Mouse (Mus musculus) heart, embryonic 16.5 days (tissue): ENCODE results near the gene Islr. TPM values are rescaled to one million over a fixed set of nuclear protein-coding genes. Genes with fewer than 3 reads are reported as not detected.

Source experiments
- microRNA-seq: library from miRNA; unstranded; fragments of <30 nt; microRNA quantifications from one replicate; pipeline ENCODE4, GENCODE M21; 2017
- polyA plus RNA-seq: library from polyadenylated mRNA; unstranded; fragments of >200 nt; fragmentation: Nextera tagmentation; extraction: Ambion mirVana; gene quantifications from 2 replicates; pipeline ENCODE4 v1.2.1, GENCODE M21; 2015

The Islr gene
- polyA plus RNA-seq, 1 experiment from 2014 or later: 27.5 TPM

Small RNA genes within 50 kb of the gene (microRNA-seq; reads per million reads assigned to microRNA genes)
- gene Mir6385: not detected

Other genes starting within 250 kb of the Islr start
- gene Cyp11a1, start 197.9 kb downstream of the Islr start, polyA plus RNA-seq: 0.32 and 0.33 TPM in 2 replicates
- gene Stra6, start 140.5 kb downstream of the Islr start, polyA plus RNA-seq: 0.30 and 0.89 TPM in 2 replicates
- 0.20 and 0.24 TPM in 2 replicates for gene Ccdc33, start 85.5 kb downstream of the Islr start, polyA plus RNA-seq
- 0.07 and 0.22 TPM in 2 replicates for gene Islr2, start within 50 bp of the Islr start, polyA plus RNA-seq
- 11.7 and 13.8 TPM in 2 replicates for gene Pml, start 45.5 kb upstream of the Islr start, polyA plus RNA-seq
- gene Stoml1, start 48.9 kb upstream of the Islr start, polyA plus RNA-seq: 28.2 and 28.3 TPM in 2 replicates
- 47.0 and 48.6 TPM in 2 replicates for gene Loxl1, start 108.9 kb upstream of the Islr start, polyA plus RNA-seq
- gene Tbc1d21, start 166.1 kb upstream of the Islr start, polyA plus RNA-seq: not detected in 2 replicates